Mouse (Mus musculus) heart, embryonic 13.5 days (tissue): ENCODE measurements around the gene Snx7. TPM values are rescaled to one million over a fixed set of nuclear protein-coding genes. Genes with fewer than 3 reads are reported as not detected.

Source experiments
- ATAC-seq: fragments of 200-750 bp; cut with Nextera tagmentation; 2 replicates; pipeline ENCODE4 v1.8.0; 2017; ENCODE audit warnings: moderate TSS enrichment; ENCODE audit not compliant: insufficient number of reproducible peaks, low FRiP score, low TSS enrichment; ENCODE audit errors: extremely low read depth
- H3K27ac ChIP-seq: fragments of 300-500 bp; sonication (generic); replicated peaks from 2 replicates; pipeline ENCODE4 v1.5.1; 2015; ENCODE audit warnings: moderate library complexity, mild to moderate bottlenecking, inconsistent platforms
- H3K27me3 ChIP-seq: fragments of 300-500 bp; sonication (generic); replicated peaks from 2 replicates; pipeline ENCODE4 v1.6.1; 2015; ENCODE audit warnings: mild to moderate bottlenecking, inconsistent platforms
- H3K36me3 ChIP-seq: fragments of 300-500 bp; sonication (generic); 2 replicates; pipeline ENCODE4 v1.6.1; 2015; ENCODE audit warnings: mild to moderate bottlenecking, inconsistent platforms
- H3K4me1 ChIP-seq: fragments of 300-500 bp; sonication (generic); 2 replicates; pipeline ENCODE4 v1.6.1; 2015; ENCODE audit warnings: inconsistent platforms
- H3K4me2 ChIP-seq: fragments of 300-500 bp; sonication (generic); 2 replicates; pipeline ENCODE4 v1.6.1; 2015; ENCODE audit warnings: inconsistent platforms, mild to moderate bottlenecking, moderate library complexity
- H3K4me3 ChIP-seq: fragments of 300-500 bp; sonication (generic); 2 replicates; pipeline ENCODE4 v1.5.1; 2015; ENCODE audit warnings: moderate library complexity, mild to moderate bottlenecking, inconsistent platforms
- H3K9ac ChIP-seq: fragments of 300-500 bp; sonication (generic); 2 replicates; pipeline ENCODE4 v1.6.1; 2015; ENCODE audit warnings: inconsistent platforms, mild to moderate bottlenecking, moderate library complexity
- H3K9me3 ChIP-seq: fragments of 300-500 bp; sonication (generic); 2 replicates; pipeline ENCODE4 v1.6.1; 2016; ENCODE audit warnings: inconsistent platforms
- WGBS: fragments of 180-500 bp; shearing (Covaris S2); methylation state at CpG from one replicate; pipeline ENCODE4 v1.1.7; 2015; ENCODE audit warnings: mixed read lengths; 5-methylcytosine and 5-hydroxymethylcytosine counted together
- microRNA-seq: library from miRNA; unstranded; fragments of <30 nt; microRNA quantifications from one replicate; pipeline ENCODE4, GENCODE M21; 2016
- polyA plus RNA-seq: library from polyadenylated mRNA; unstranded; fragments of >200 nt; fragmentation: Nextera tagmentation; extraction: Ambion mirVana; gene quantifications from 2 replicates; pipeline ENCODE4 v1.2.1, GENCODE M21; 2015

The Snx7 gene
- polyA plus RNA-seq, 1 experiment from 2014 or later: 36.1 TPM

DNA sequence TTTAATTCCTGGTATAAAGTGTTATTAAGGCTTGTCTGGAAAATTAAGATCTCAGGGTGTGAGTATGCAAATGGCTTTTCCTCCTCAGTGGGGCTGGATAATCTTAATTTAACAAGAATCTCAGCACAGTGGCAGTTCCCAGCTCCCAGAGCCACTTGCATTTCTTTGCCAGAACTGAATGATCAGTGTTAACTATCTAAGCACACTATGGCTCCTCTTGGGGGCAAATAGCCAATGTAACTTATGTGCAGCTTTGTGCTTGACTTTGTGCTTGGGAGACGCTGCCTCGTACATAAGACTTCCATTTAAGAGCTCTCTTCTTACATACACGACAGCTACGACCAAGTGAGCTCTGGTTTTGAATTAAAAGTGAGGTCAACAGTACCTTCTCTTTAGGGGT, 136.1 kb downstream of the Snx7 start:
- ATAC-seq: no peak
- no peaks in the 10 kb centered on the region for H3K9me3 ChIP-seq
- H3K4me3 ChIP-seq: no peak overlapping the region
- H3K9ac ChIP-seq: no peak overlapping the region
- H3K4me2 ChIP-seq: no peak overlapping the region
- 85% methylated on average over 4 of the region's 4 CpGs for WGBS
- H3K27me3 ChIP-seq: no peaks in the 10 kb centered on the region
- H3K4me1 ChIP-seq: no peaks in the 10 kb centered on the region
- H3K36me3 ChIP-seq: no peaks in the 10 kb centered on the region
- no peak overlapping the region for H3K27ac ChIP-seq

Small RNA genes within 50 kb of the gene (microRNA-seq; reads per million reads assigned to microRNA genes)
- not detected for gene Gm24811
